In genomic region chr7:100844385-100845025, GRCm38 (mm10) we compare ENCODE assay signal across 10 mouse cellular contexts. TPM values are rescaled to one million over a fixed set of nuclear protein-coding genes. Genes with fewer than 3 reads are reported as not detected.
A peak's percentile ranks its signal among the peaks of the same experiment; 100 is the strongest.
DNase-seq lines count a peak whose midpoint lies in the region; ATAC-seq and TF ChIP-seq lines count a peak whose summit lies in the region.
"Had no signal": no experiment of that assay in that cellular context is flagged by ENCODE, and none has a peak within 500 bp of the region (broad histone marks: within the 10 kb centered on the region; RNA-seq: fewer than 3 reads in every experiment).

No protein-coding gene starts in this region.

- H3K4me2 ChIP-seq in lung, postnatal 0 days (replicated peaks; ENCODE audit: low read depth, low read length) = no peak overlapping the region
- H3K4me2 ChIP-seq in liver, embryonic 11.5 days = peak overlapping the region; percentile 46
- no peak overlapping the region for H3K4me2 ChIP-seq in stomach, embryonic 15.5 days

- H3K9me3 ChIP-seq in lung, postnatal 0 days (ENCODE audit: low read length) = no peaks in the 10 kb centered on the region
- H3K9me3 ChIP-seq in liver, embryonic 11.5 days (ENCODE audit: control insufficient read depth, low read length) = no peaks in the 10 kb centered on the region
- no peaks in the 10 kb centered on the region for H3K9me3 ChIP-seq in stomach, embryonic 15.5 days

- H3K4me3 ChIP-seq in gastrocnemius, adult 2 months = no peak overlapping the region
- H3K4me3 ChIP-seq in lung, postnatal 0 days (ENCODE audit: low read depth, low read length) = no peak overlapping the region
- H3K4me3 ChIP-seq in liver, embryonic 11.5 days (ENCODE audit: low read depth, low read length) = 0 out of 2 replicates have a peak overlapping the region, but pooled peaks have one; percentile 11
- no peak overlapping the region for H3K4me3 ChIP-seq in stomach, embryonic 15.5 days (replicated peaks)

- no peaks in the 10 kb centered on the region for H3K27me3 ChIP-seq in lung, postnatal 0 days (replicated peaks; ENCODE audit: insufficient read depth, low read length)
- H3K27me3 ChIP-seq in liver, embryonic 11.5 days (replicated peaks; ENCODE audit: control insufficient read depth, insufficient read depth, low read length) = no peaks in the 10 kb centered on the region
- H3K27me3 ChIP-seq in stomach, embryonic 15.5 days (replicated peaks) = no peaks in the 10 kb centered on the region

- no peak overlapping the region for H3K27ac ChIP-seq in gastrocnemius, adult 2 months
- H3K27ac ChIP-seq in lung, postnatal 0 days (ENCODE audit: low read length) = peak overlapping the region; percentile 47; the same call in 1 of the 2 replicates
- H3K27ac ChIP-seq in liver, embryonic 11.5 days (ENCODE audit: low read depth, low read length) = peak overlapping the region; percentile 96
- no peak overlapping the region for H3K27ac ChIP-seq in stomach, embryonic 15.5 days
- H3K27ac ChIP-seq: hindbrain, postnatal 0 days had no signal

- H3K9ac ChIP-seq in lung, postnatal 0 days (replicated peaks; ENCODE audit: low read depth) = no peak overlapping the region
- H3K9ac ChIP-seq in liver, embryonic 11.5 days (ENCODE audit: low read depth, low read length) = peak overlapping the region; percentile 47; the same call in 1 of the 2 replicates
- no peak overlapping the region for H3K9ac ChIP-seq in stomach, embryonic 15.5 days

- 0 out of 2 replicates have a peak, but pooled peaks have one; percentile 11 for ATAC-seq in lung, postnatal 0 days
- ATAC-seq in liver, embryonic 11.5 days (replicated peaks; ENCODE audit: low FRiP score) = peak; percentile 86
- ATAC-seq in stomach, embryonic 15.5 days (ENCODE audit: insufficient read depth, low FRiP score, low read depth) = peak; percentile 88
- ATAC-seq: hindbrain, postnatal 0 days had no signal

- no peak for TF ChIP-seq CTCF in gastrocnemius, adult 2 months (IDR thresholded peaks at IDR 0.05)
- no peak for TF ChIP-seq CTCF in lung, postnatal 0 days (IDR thresholded peaks at IDR 0.05)

- intact Hi-C loops in gastrocnemius, adult 2 months (cut with DNase I) = no loop called here
- intact Hi-C loops in gastrocnemius, postnatal 36 days (cut with DNase I) = no loop called here

- 45% methylated on average over 2 of the region's 2 CpGs for WGBS in lung, postnatal 0 days
- 39% methylated on average over 2 of the region's 2 CpGs for WGBS in liver, embryonic 11.5 days
- 69% methylated on average over 2 of the region's 2 CpGs for WGBS in stomach, embryonic 15.5 days

- H3K4me1 ChIP-seq in lung, postnatal 0 days (ENCODE audit: insufficient read depth, low read depth, low read length) = no peaks in the 10 kb centered on the region
- peaks cover 42% of the 10 kb centered on the region for H3K4me1 ChIP-seq in liver, embryonic 11.5 days (replicated peaks; ENCODE audit: control insufficient read depth, insufficient read depth, low read length)
- 0 out of 2 replicates have a peak, but pooled peaks cover 5% of the 10 kb centered on the region for H3K4me1 ChIP-seq in stomach, embryonic 15.5 days

- no peak for TF ChIP-seq EP300 in lung, postnatal 0 days (IDR thresholded peaks at IDR 0.05)

- DNase-seq in gastrocnemius, adult 2 months = peak; percentile 10
- no peak for DNase-seq in gastrocnemius, postnatal 36 days
- peak; percentile 31 for DNase-seq in lung, postnatal 0 days (ENCODE audit: low spot score)
- no peak for DNase-seq in lung, postnatal 25 days (ENCODE audit: low spot score)
- DNase-seq in liver, embryonic 11.5 days (ENCODE audit: low spot score) = no peak
- DNase-seq in neural tube, embryonic 10.5 days (ENCODE audit: extremely low spot score, low spot score) = no peak
- DNase-seq in left cerebral cortex, adult 9 months (ENCODE audit: low spot score in 2 of 2) = no peak
- DNase-seq: cerebellum, postnatal 10 days had no signal

- no peaks in the 10 kb centered on the region for H3K36me3 ChIP-seq in lung, postnatal 0 days (ENCODE audit: insufficient read depth, low read length)
- H3K36me3 ChIP-seq in liver, embryonic 11.5 days (ENCODE audit: control insufficient read depth, insufficient read depth, low read length) = peaks cover 14% of the 10 kb centered on the region
- H3K36me3 ChIP-seq in stomach, embryonic 15.5 days = peaks cover 4% of the 10 kb centered on the region; the same call in 1 of the 2 replicates

RNA-seq across cellular contexts. Expression of gene Relt, which starts 18.7 kb away (rescaled TPM):
- 10 to 100 TPM in 1 of 2 experiments, 1 to 10 TPM in 1; 9.5 to 19.8 TPM for total RNA-seq in gastrocnemius, adult 2 months (2021)
- total RNA-seq in gastrocnemius, postnatal 36 days (2021) = 10 to 100 TPM in 1 of 2 experiments, 1 to 10 TPM in 1; 5.3 to 12.2 TPM
- polyA plus RNA-seq in lung, postnatal 0 days (2015; fragmentation: Nextera tagmentation; extraction: Ambion mirVana) = 2.8 and 3.8 TPM in 2 replicates
- polyA plus RNA-seq in liver, embryonic 11.5 days (2014; fragmentation: Nextera tagmentation; extraction: Ambion mirVana) = 14.6 and 17.0 TPM in 2 replicates
- polyA plus RNA-seq in stomach, embryonic 15.5 days (2015; fragmentation: Nextera tagmentation; extraction: Ambion mirVana) = 3.2 and 4.1 TPM in 2 replicates

Comparison
In these comparisons a context has a peak if more than half of its experiments do, and no peak if none do; other contexts are left out.
1. DNase-seq: peak in gastrocnemius, adult 2 months (single experiment) and lung, postnatal 0 days (single experiment); none in gastrocnemius, postnatal 36 days (0 of 2), lung, postnatal 25 days (single experiment), liver, embryonic 11.5 days (single experiment), neural tube, embryonic 10.5 days (single experiment) and left cerebral cortex, adult 9 months (0 of 2).
2. H3K27ac ChIP-seq: peak in lung, postnatal 0 days (single experiment) and liver, embryonic 11.5 days (single experiment); none in gastrocnemius, adult 2 months (single experiment) and stomach, embryonic 15.5 days (single experiment).
3. ATAC-seq: peak in every context shown above with its lines; median percentile 88 in stomach, embryonic 15.5 days; 86 in liver, embryonic 11.5 days; 11 in lung, postnatal 0 days.